Mouse (Mus musculus): ENCODE data around the gene Elavl2. TPM values are rescaled to one million over a fixed set of nuclear protein-coding genes. Genes with fewer than 3 reads are reported as not detected.
A peak's percentile ranks its signal among the peaks of the same experiment; 100 is the strongest.

Elavl2 gene
- polyA plus RNA-seq, 1 experiment from 2014 or later, result 1.4 TPM

GRCm38 (mm10) chr4:91375372-91375687, 25.3 kb downstream of the Elavl2 start:
- no peaks in the 10 kb centered on the region for H3K36me3 ChIP-seq
- peak overlapping the region; percentile 85 for H3K4me2 ChIP-seq
- H3K27ac ChIP-seq, result no peak overlapping the region
- no peak for ATAC-seq (replicated peaks; ENCODE audit: insufficient number of reproducible peaks, insufficient read depth, low FRiP score, low read depth)
- 2% methylated on average over 7 of the region's 7 CpGs for WGBS
- H3K27me3 ChIP-seq, result peaks cover 64% of the 10 kb centered on the region
- H3K9ac ChIP-seq, result no peak overlapping the region
- H3K9me3 ChIP-seq (replicated peaks), result no peaks in the 10 kb centered on the region
- H3K4me3 ChIP-seq, result peak overlapping the region; percentile 62
- peaks cover 29% of the 10 kb centered on the region for H3K4me1 ChIP-seq (replicated peaks)

GRCm38 (mm10) chr4:91374571-91375371, 25.8 kb downstream of the Elavl2 start:
- ATAC-seq (replicated peaks; ENCODE audit: insufficient number of reproducible peaks, insufficient read depth, low FRiP score, low read depth), result peak; percentile 29; the same call in 1 of the 2 replicates
- Histone ChIP-seq H3K27ac (no peak overlapping the region), H3K9ac (0 out of 2 replicates have a peak overlapping the region, but pooled peaks have one; percentile 7), H3K4me1 (replicated peaks) (peaks cover 29% of the 10 kb centered on the region), H3K27me3 (peaks cover 64% of the 10 kb centered on the region), H3K9me3 (replicated peaks) (no peaks in the 10 kb centered on the region), H3K36me3 (no peaks in the 10 kb centered on the region), H3K4me3 (peak overlapping the region; percentile 62), H3K4me2 (peak overlapping the region; percentile 85)
- under 1% methylated on average over 45 of the region's 46 CpGs for WGBS

GRCm38 (mm10) chr4:91372844-91373243, 27.7 kb downstream of the Elavl2 start:
- Histone ChIP-seq H3K27me3 (peaks cover 68% of the 10 kb centered on the region), H3K9ac (no peak overlapping the region)
- 12% methylated on average over 13 of the region's 13 CpGs for WGBS

GRCm38 (mm10) chr4:91371819-91372215, 28.8 kb downstream of the Elavl2 start:
- 0% methylated on average over 36 of the region's 44 CpGs for WGBS
- Histone ChIP-seq H3K9me3 (replicated peaks) (no peaks in the 10 kb centered on the region), H3K27me3 (peaks cover 68% of the 10 kb centered on the region), H3K9ac (peak overlapping the region; percentile 26; the same call in 1 of the 2 replicates), H3K4me2 (peak overlapping the region; percentile 89), H3K36me3 (no peaks in the 10 kb centered on the region), H3K4me3 (peak overlapping the region; percentile 50), H3K4me1 (replicated peaks) (peaks cover 29% of the 10 kb centered on the region), H3K27ac (no peak overlapping the region)
- ATAC-seq (replicated peaks; ENCODE audit: insufficient number of reproducible peaks, insufficient read depth, low FRiP score, low read depth), result peak; percentile 34; the same call in 1 of the 2 replicates

More at GRCm38 (mm10) chr4:91372844-91373243, 27.7 kb downstream of the Elavl2 start:
- H3K36me3 ChIP-seq, result no peaks in the 10 kb centered on the region
- no peak for ATAC-seq (replicated peaks; ENCODE audit: insufficient number of reproducible peaks, insufficient read depth, low FRiP score, low read depth)
- peaks cover 29% of the 10 kb centered on the region for H3K4me1 ChIP-seq (replicated peaks)
- no peaks in the 10 kb centered on the region for H3K9me3 ChIP-seq (replicated peaks)
- H3K27ac ChIP-seq, result no peak overlapping the region
- peak overlapping the region; percentile 50; the same call in 1 of the 2 replicates for H3K4me3 ChIP-seq
- H3K4me2 ChIP-seq, result no peak overlapping the region

GRCm38 (mm10) chr4:91371131-91371818, 29.3 kb downstream of the Elavl2 start:
- H3K27ac ChIP-seq, result no peak overlapping the region
- peaks cover 29% of the 10 kb centered on the region for H3K4me1 ChIP-seq (replicated peaks)
- H3K4me2 ChIP-seq, result peak overlapping the region; percentile 89
- H3K9me3 ChIP-seq (replicated peaks), result no peaks in the 10 kb centered on the region
- under 1% methylated on average over 77 of the region's 82 CpGs for WGBS
- peak; percentile 37 for ATAC-seq (replicated peaks; ENCODE audit: insufficient number of reproducible peaks, insufficient read depth, low FRiP score, low read depth)
- H3K4me3 ChIP-seq, result peak overlapping the region; percentile 50
- peaks cover 68% of the 10 kb centered on the region for H3K27me3 ChIP-seq
- no peaks in the 10 kb centered on the region for H3K36me3 ChIP-seq
- H3K9ac ChIP-seq, result peak overlapping the region; percentile 26; the same call in 1 of the 2 replicates

- Histone ChIP-seq H3K4me3 (no peak overlapping the region), H3K36me3 (no peaks in the 10 kb centered on the region), H3K27ac (no peak overlapping the region), H3K27me3 (peaks cover 16% of the 10 kb centered on the region), H3K4me2 (no peak overlapping the region), H3K9me3 (replicated peaks) (no peaks in the 10 kb centered on the region), H3K4me1 (replicated peaks) (no peaks in the 10 kb centered on the region), H3K9ac (no peak overlapping the region)
- no peak for ATAC-seq (replicated peaks; ENCODE audit: insufficient number of reproducible peaks, insufficient read depth, low FRiP score, low read depth)
- 76% methylated on average over 12 of the region's 12 CpGs for WGBS
Measured at GRCm38 (mm10) chr4:91365276-91365675, 35.3 kb downstream of the Elavl2 start.

- Histone ChIP-seq H3K4me1 (replicated peaks) (no peaks in the 10 kb centered on the region), H3K9ac (no peak overlapping the region), H3K9me3 (replicated peaks) (no peaks in the 10 kb centered on the region), H3K27me3 (peaks cover 3% of the 10 kb centered on the region; the same call in 1 of the 2 replicates), H3K4me2 (no peak overlapping the region), H3K4me3 (no peak overlapping the region), H3K36me3 (no peaks in the 10 kb centered on the region), H3K27ac (no peak overlapping the region)
- WGBS, result 76% methylated on average over 4 of the region's 4 CpGs
- ATAC-seq (replicated peaks; ENCODE audit: insufficient number of reproducible peaks, insufficient read depth, low FRiP score, low read depth), result no peak
Measured at GRCm38 (mm10) chr4:91363963-91364362, 36.6 kb downstream of the Elavl2 start.

- H3K9ac ChIP-seq, result no peak overlapping the region
- no peak for ATAC-seq (replicated peaks; ENCODE audit: insufficient number of reproducible peaks, insufficient read depth, low FRiP score, low read depth)
- no peak overlapping the region for H3K4me3 ChIP-seq
- no peak overlapping the region for H3K4me2 ChIP-seq
- no peaks in the 10 kb centered on the region for H3K36me3 ChIP-seq
- WGBS, result 60% methylated on average over 5 of the region's 5 CpGs
- no peaks in the 10 kb centered on the region for H3K4me1 ChIP-seq (replicated peaks)
- H3K27ac ChIP-seq, result no peak overlapping the region
- no peaks in the 10 kb centered on the region for H3K9me3 ChIP-seq (replicated peaks)
- H3K27me3 ChIP-seq, result no peaks in the 10 kb centered on the region
Measured at GRCm38 (mm10) chr4:91362520-91362919, 38.1 kb downstream of the Elavl2 start.

GRCm38 (mm10) chr4:91353138-91353537, 47.4 kb downstream of the Elavl2 start:
- Histone ChIP-seq H3K4me1 (replicated peaks) (no peaks in the 10 kb centered on the region), H3K36me3 (no peaks in the 10 kb centered on the region), H3K27ac (no peak overlapping the region), H3K4me2 (no peak overlapping the region), H3K4me3 (no peak overlapping the region), H3K9ac (no peak overlapping the region), H3K27me3 (no peaks in the 10 kb centered on the region), H3K9me3 (replicated peaks) (no peaks in the 10 kb centered on the region)
- 70% methylated on average over 9 of the region's 9 CpGs for WGBS
- ATAC-seq (replicated peaks; ENCODE audit: insufficient number of reproducible peaks, insufficient read depth, low FRiP score, low read depth), result no peak

GRCm38 (mm10) chr4:91349579-91349978, 51.0 kb downstream of the Elavl2 start:
- no peak for ATAC-seq (replicated peaks; ENCODE audit: insufficient number of reproducible peaks, insufficient read depth, low FRiP score, low read depth)
- H3K9me3 ChIP-seq (replicated peaks), result no peaks in the 10 kb centered on the region
- 78% methylated on average over 5 of the region's 5 CpGs for WGBS

GRCm38 (mm10) chr4:91334177-91334576, 66.4 kb downstream of the Elavl2 start:
- no peaks in the 10 kb centered on the region for H3K27me3 ChIP-seq
- no peak for ATAC-seq (replicated peaks; ENCODE audit: insufficient number of reproducible peaks, insufficient read depth, low FRiP score, low read depth)
- 68% methylated on average over 4 of the region's 4 CpGs for WGBS
- no peaks in the 10 kb centered on the region for H3K9me3 ChIP-seq (replicated peaks)
- no peaks in the 10 kb centered on the region for H3K36me3 ChIP-seq
- H3K27ac ChIP-seq, result no peak overlapping the region
- H3K4me1 ChIP-seq (replicated peaks), result no peaks in the 10 kb centered on the region
- H3K4me2 ChIP-seq, result no peak overlapping the region
- H3K9ac ChIP-seq, result no peak overlapping the region
- H3K4me3 ChIP-seq, result no peak overlapping the region

More at GRCm38 (mm10) chr4:91349579-91349978, 51.0 kb downstream of the Elavl2 start:
- Histone ChIP-seq H3K27me3 (no peaks in the 10 kb centered on the region), H3K4me2 (no peak overlapping the region), H3K9ac (no peak overlapping the region), H3K27ac (no peak overlapping the region), H3K4me3 (no peak overlapping the region), H3K4me1 (replicated peaks) (no peaks in the 10 kb centered on the region), H3K36me3 (no peaks in the 10 kb centered on the region)
